Mouse (Mus musculus): Measurements from ENCODE around the gene Fbln1. TPM values are rescaled to one million over a fixed set of nuclear protein-coding genes. Genes with fewer than 3 reads are reported as not detected.

Gene Fbln1
- polyA plus RNA-seq, 1 experiment, result not detected

- H3K27ac ChIP-seq (ENCODE audit: insufficient read depth, low read depth, low read length), result no peak overlapping the region
- H3K4me3 ChIP-seq (ENCODE audit: insufficient read depth, low read length), result no peak overlapping the region
- no peak for TF ChIP-seq CTCF (IDR thresholded peaks at IDR 0.05; ENCODE audit: low read depth, low read length)
- no peak for TF ChIP-seq POLR2A (IDR thresholded peaks at IDR 0.05; ENCODE audit: borderline replicate concordance, low read depth, low read length)
- H3K4me1 ChIP-seq (ENCODE audit: control insufficient read depth, insufficient read depth, low read length), result no peaks in the 10 kb centered on the region
Observed at GRCm38 (mm10) chr15:85232543-85233250, 26.9 kb downstream of the Fbln1 start.

GRCm38 (mm10) chr15:85233251-85233611 is 27.5 kb downstream of the Fbln1 start:
- TF ChIP-seq CTCF (IDR thresholded peaks at IDR 0.05; ENCODE audit: low read depth, low read length) (no peak), POLR2A (IDR thresholded peaks at IDR 0.05; ENCODE audit: borderline replicate concordance, low read depth, low read length) (no peak)
- Histone ChIP-seq H3K27ac (ENCODE audit: insufficient read depth, low read depth, low read length) (no peak overlapping the region), H3K4me3 (ENCODE audit: insufficient read depth, low read length) (no peak overlapping the region), H3K4me1 (ENCODE audit: control insufficient read depth, insufficient read depth, low read length) (no peaks in the 10 kb centered on the region)

GRCm38 (mm10) chr15:85233690-85234089 is 27.9 kb downstream of the Fbln1 start:
- Histone ChIP-seq H3K27ac (ENCODE audit: insufficient read depth, low read depth, low read length) (no peak overlapping the region), H3K4me1 (ENCODE audit: control insufficient read depth, insufficient read depth, low read length) (no peaks in the 10 kb centered on the region), H3K4me3 (ENCODE audit: insufficient read depth, low read length) (no peak overlapping the region)
- no peak for TF ChIP-seq CTCF (IDR thresholded peaks at IDR 0.05; ENCODE audit: low read depth, low read length)
- TF ChIP-seq POLR2A (IDR thresholded peaks at IDR 0.05; ENCODE audit: borderline replicate concordance, low read depth, low read length), result no peak

GRCm38 (mm10) chr15:85238821-85239745 is 33.3 kb downstream of the Fbln1 start:
- no peak for TF ChIP-seq CTCF (IDR thresholded peaks at IDR 0.05; ENCODE audit: low read depth, low read length)
- no peak for TF ChIP-seq POLR2A (IDR thresholded peaks at IDR 0.05; ENCODE audit: borderline replicate concordance, low read depth, low read length)
- Histone ChIP-seq H3K27ac (ENCODE audit: insufficient read depth, low read depth, low read length) (no peak overlapping the region), H3K4me1 (ENCODE audit: control insufficient read depth, insufficient read depth, low read length) (no peaks in the 10 kb centered on the region), H3K4me3 (ENCODE audit: insufficient read depth, low read length) (no peak overlapping the region)

GRCm38 (mm10) chr15:85240086-85240485 is 34.3 kb downstream of the Fbln1 start:
- TF ChIP-seq POLR2A (IDR thresholded peaks at IDR 0.05; ENCODE audit: borderline replicate concordance, low read depth, low read length) (no peak), CTCF (IDR thresholded peaks at IDR 0.05; ENCODE audit: low read depth, low read length) (no peak)
- Histone ChIP-seq H3K4me3 (ENCODE audit: insufficient read depth, low read length) (no peak overlapping the region), H3K4me1 (ENCODE audit: control insufficient read depth, insufficient read depth, low read length) (no peaks in the 10 kb centered on the region), H3K27ac (ENCODE audit: insufficient read depth, low read depth, low read length) (no peak overlapping the region)

- no peak overlapping the region for H3K27ac ChIP-seq (ENCODE audit: insufficient read depth, low read depth, low read length)
Observed at GRCm38 (mm10) chr15:85241856-85242255, 36.1 kb downstream of the Fbln1 start.

GRCm38 (mm10) chr15:85244414-85245161 is 38.8 kb downstream of the Fbln1 start:
- TF ChIP-seq CTCF (IDR thresholded peaks at IDR 0.05; ENCODE audit: low read depth, low read length), result no peak
- no peak for TF ChIP-seq POLR2A (IDR thresholded peaks at IDR 0.05; ENCODE audit: borderline replicate concordance, low read depth, low read length)
- H3K4me1 ChIP-seq (ENCODE audit: control insufficient read depth, insufficient read depth, low read length), result no peaks in the 10 kb centered on the region
- H3K4me3 ChIP-seq (ENCODE audit: insufficient read depth, low read length), result no peak overlapping the region
- H3K27ac ChIP-seq (ENCODE audit: insufficient read depth, low read depth, low read length), result no peak overlapping the region

More at GRCm38 (mm10) chr15:85241856-85242255, 36.1 kb downstream of the Fbln1 start:
- Histone ChIP-seq H3K4me3 (ENCODE audit: insufficient read depth, low read length) (no peak overlapping the region), H3K4me1 (ENCODE audit: control insufficient read depth, insufficient read depth, low read length) (no peaks in the 10 kb centered on the region)
- TF ChIP-seq CTCF (IDR thresholded peaks at IDR 0.05; ENCODE audit: low read depth, low read length) (no peak), POLR2A (IDR thresholded peaks at IDR 0.05; ENCODE audit: borderline replicate concordance, low read depth, low read length) (no peak)

- Histone ChIP-seq H3K4me1 (ENCODE audit: control insufficient read depth, insufficient read depth, low read length) (no peaks in the 10 kb centered on the region; the same call in 1 of the 2 replicates), H3K27ac (ENCODE audit: insufficient read depth, low read depth, low read length) (no peak overlapping the region), H3K4me3 (ENCODE audit: insufficient read depth, low read length) (no peak overlapping the region)
- TF ChIP-seq CTCF (IDR thresholded peaks at IDR 0.05; ENCODE audit: low read depth, low read length) (no peak), POLR2A (IDR thresholded peaks at IDR 0.05; ENCODE audit: borderline replicate concordance, low read depth, low read length) (no peak)
Observed at GRCm38 (mm10) chr15:85245241-85246010, 39.7 kb downstream of the Fbln1 start.

- Histone ChIP-seq H3K4me3 (ENCODE audit: insufficient read depth, low read length) (no peak overlapping the region), H3K4me1 (ENCODE audit: control insufficient read depth, insufficient read depth, low read length) (peaks cover 2% of the 10 kb centered on the region; the same call in 1 of the 2 replicates), H3K27ac (ENCODE audit: insufficient read depth, low read depth, low read length) (no peak overlapping the region)
- no peak for TF ChIP-seq CTCF (IDR thresholded peaks at IDR 0.05; ENCODE audit: low read depth, low read length)
- no peak for TF ChIP-seq POLR2A (IDR thresholded peaks at IDR 0.05; ENCODE audit: borderline replicate concordance, low read depth, low read length)
Observed at GRCm38 (mm10) chr15:85246016-85246415, 40.3 kb downstream of the Fbln1 start.

Measured in bone marrow macrophage, adult 2 months (primary cell).